10 mouse cellular contexts compared by ENCODE assay signal in genomic region chr1:178798886-178799285, GRCm38 (mm10).
A peak's percentile ranks its signal among the peaks of the same experiment; 100 is the strongest.
DNase-seq lines count a peak whose midpoint lies in the region; ATAC-seq and TF ChIP-seq lines count a peak whose summit lies in the region.
"Had no signal": no experiment of that assay in that cellular context is flagged by ENCODE, and none has a peak within 500 bp of the region (broad histone marks: within the 10 kb centered on the region; RNA-seq: fewer than 3 reads in every experiment).

No protein-coding gene starts in this region.

- H3K4me1 ChIP-seq in forebrain, embryonic 10.5 days = peaks cover 39% of the 10 kb centered on the region
- peaks cover 16% of the 10 kb centered on the region for H3K4me1 ChIP-seq in forebrain, embryonic 12.5 days
- peaks cover 22% of the 10 kb centered on the region for H3K4me1 ChIP-seq in intestine, embryonic 14.5 days (replicated peaks; ENCODE audit: control insufficient read depth, insufficient read depth, low read length)
- H3K4me1 ChIP-seq in intestine, postnatal 0 days (replicated peaks; ENCODE audit: control insufficient read depth, insufficient read depth, low read length) = no peaks in the 10 kb centered on the region
- H3K4me1 ChIP-seq in embryonic facial prominence, embryonic 13.5 days = peaks cover 56% of the 10 kb centered on the region
- H3K4me1 ChIP-seq in midbrain, embryonic 13.5 days (replicated peaks) = peaks cover 16% of the 10 kb centered on the region

- DNase-seq in forebrain, embryonic 10.5 days (ENCODE audit: extremely low spot score, low spot score) = no peak
- DNase-seq in intestine, embryonic 14.5 days (ENCODE audit: low spot score) = no peak
- DNase-seq in kidney, postnatal 14 days = no peak
- no peak for DNase-seq in adrenal gland, adult 2 months
- DNase-seq: kidney, adult 8-10 months had no signal

- ATAC-seq in forebrain, embryonic 12.5 days (ENCODE audit: low FRiP score) = no peak
- ATAC-seq in intestine, embryonic 14.5 days (replicated peaks; ENCODE audit: low FRiP score, low TSS enrichment, low read depth) = no peak
- no peak for ATAC-seq in intestine, postnatal 0 days
- no peak for ATAC-seq in embryonic facial prominence, embryonic 13.5 days (ENCODE audit: insufficient number of reproducible peaks, insufficient read depth, low FRiP score, low TSS enrichment, low read depth)
- ATAC-seq in midbrain, embryonic 13.5 days = no peak

- no peaks in the 10 kb centered on the region for H3K36me3 ChIP-seq in forebrain, embryonic 10.5 days (replicated peaks)
- no peaks in the 10 kb centered on the region for H3K36me3 ChIP-seq in forebrain, embryonic 12.5 days (replicated peaks)
- H3K36me3 ChIP-seq in intestine, embryonic 14.5 days (ENCODE audit: control insufficient read depth, insufficient read depth, low read length) = no peaks in the 10 kb centered on the region
- no peaks in the 10 kb centered on the region for H3K36me3 ChIP-seq in intestine, postnatal 0 days (ENCODE audit: control insufficient read depth, insufficient read depth)
- H3K36me3 ChIP-seq in embryonic facial prominence, embryonic 13.5 days = no peaks in the 10 kb centered on the region
- H3K36me3 ChIP-seq in midbrain, embryonic 13.5 days = no peaks in the 10 kb centered on the region

- peak overlapping the region; percentile 39 for H3K4me3 ChIP-seq in forebrain, embryonic 10.5 days
- no peak overlapping the region for H3K4me3 ChIP-seq in forebrain, embryonic 12.5 days (replicated peaks)
- H3K4me3 ChIP-seq in intestine, embryonic 14.5 days (ENCODE audit: low read depth, low read length) = peak overlapping the region; percentile 15; the same call in 1 of the 2 replicates
- no peak overlapping the region for H3K4me3 ChIP-seq in intestine, postnatal 0 days (ENCODE audit: low read depth, low read length)
- H3K4me3 ChIP-seq in embryonic facial prominence, embryonic 13.5 days = peak overlapping the region; percentile 28
- peak overlapping the region; percentile 20; the same call in 1 of the 2 replicates for H3K4me3 ChIP-seq in midbrain, embryonic 13.5 days (replicated peaks)
- H3K4me3 ChIP-seq: myocyte had no signal

- no peaks in the 10 kb centered on the region for H3K9me3 ChIP-seq in forebrain, embryonic 10.5 days
- H3K9me3 ChIP-seq in forebrain, embryonic 12.5 days = no peaks in the 10 kb centered on the region
- H3K9me3 ChIP-seq in intestine, embryonic 14.5 days (ENCODE audit: control insufficient read depth, low read length) = no peaks in the 10 kb centered on the region
- H3K9me3 ChIP-seq in intestine, postnatal 0 days (ENCODE audit: control insufficient read depth) = no peaks in the 10 kb centered on the region
- no peaks in the 10 kb centered on the region for H3K9me3 ChIP-seq in embryonic facial prominence, embryonic 13.5 days
- no peaks in the 10 kb centered on the region for H3K9me3 ChIP-seq in midbrain, embryonic 13.5 days

- H3K27me3 ChIP-seq in forebrain, embryonic 10.5 days (ENCODE audit: poor library complexity, severe bottlenecking) = no peaks in the 10 kb centered on the region
- H3K27me3 ChIP-seq in forebrain, embryonic 12.5 days = no peaks in the 10 kb centered on the region
- H3K27me3 ChIP-seq in intestine, embryonic 14.5 days (replicated peaks; ENCODE audit: control insufficient read depth, insufficient read depth, low read length) = no peaks in the 10 kb centered on the region
- no peaks in the 10 kb centered on the region for H3K27me3 ChIP-seq in intestine, postnatal 0 days (replicated peaks; ENCODE audit: control insufficient read depth, insufficient read depth, low read length)
- no peaks in the 10 kb centered on the region for H3K27me3 ChIP-seq in embryonic facial prominence, embryonic 13.5 days
- no peaks in the 10 kb centered on the region for H3K27me3 ChIP-seq in midbrain, embryonic 13.5 days

- no peak overlapping the region for H3K4me2 ChIP-seq in forebrain, embryonic 12.5 days
- H3K4me2 ChIP-seq in intestine, embryonic 14.5 days (ENCODE audit: low read length) = peak overlapping the region; percentile 28
- no peak overlapping the region for H3K4me2 ChIP-seq in intestine, postnatal 0 days (replicated peaks; ENCODE audit: low read depth)
- peak overlapping the region; percentile 50 for H3K4me2 ChIP-seq in embryonic facial prominence, embryonic 13.5 days
- peak overlapping the region; percentile 39; the same call in 1 of the 2 replicates for H3K4me2 ChIP-seq in midbrain, embryonic 13.5 days (replicated peaks)

- WGBS in forebrain, embryonic 10.5 days = 83% methylated on average over 8 of the region's 8 CpGs
- 76% methylated on average over 8 of the region's 8 CpGs for WGBS in forebrain, embryonic 12.5 days
- WGBS in intestine, embryonic 14.5 days = 60% methylated on average over 8 of the region's 8 CpGs
- WGBS in intestine, postnatal 0 days = 69% methylated on average over 8 of the region's 8 CpGs
- WGBS in embryonic facial prominence, embryonic 13.5 days = 52% methylated on average over 8 of the region's 8 CpGs
- WGBS in midbrain, embryonic 13.5 days = 73% methylated on average over 8 of the region's 8 CpGs

- H3K27ac ChIP-seq in forebrain, embryonic 10.5 days = peak overlapping the region; percentile 82; the same call in 1 of the 2 replicates
- H3K27ac ChIP-seq in forebrain, embryonic 12.5 days = no peak overlapping the region
- peak overlapping the region; percentile 22; the same call in 1 of the 2 replicates for H3K27ac ChIP-seq in intestine, embryonic 14.5 days (ENCODE audit: low read depth)
- no peak overlapping the region for H3K27ac ChIP-seq in intestine, postnatal 0 days (ENCODE audit: low read depth, low read length)
- H3K27ac ChIP-seq in embryonic facial prominence, embryonic 13.5 days = peak overlapping the region; percentile 81
- no peak overlapping the region for H3K27ac ChIP-seq in midbrain, embryonic 13.5 days

- H3K9ac ChIP-seq in forebrain, embryonic 12.5 days = no peak overlapping the region
- no peak overlapping the region for H3K9ac ChIP-seq in intestine, embryonic 14.5 days (ENCODE audit: low read length)
- no peak overlapping the region for H3K9ac ChIP-seq in intestine, postnatal 0 days (ENCODE audit: low read depth, low read length)
- peak overlapping the region; percentile 2; the same call in 1 of the 2 replicates for H3K9ac ChIP-seq in embryonic facial prominence, embryonic 13.5 days
- no peak overlapping the region for H3K9ac ChIP-seq in midbrain, embryonic 13.5 days (replicated peaks)

- TF ChIP-seq CTCF in intestine, postnatal 0 days (IDR thresholded peaks at IDR 0.05; ENCODE audit: low read depth) = no peak

Comparison
In these comparisons a context has a peak if more than half of its experiments do, and no peak if none do; other contexts are left out.
1. H3K27ac ChIP-seq: peak in forebrain, embryonic 10.5 days (single experiment), intestine, embryonic 14.5 days (single experiment) and embryonic facial prominence, embryonic 13.5 days (single experiment); none in forebrain, embryonic 12.5 days (single experiment), intestine, postnatal 0 days (single experiment) and midbrain, embryonic 13.5 days (single experiment).
2. H3K4me3 ChIP-seq: peak in forebrain, embryonic 10.5 days (single experiment), intestine, embryonic 14.5 days (single experiment), embryonic facial prominence, embryonic 13.5 days (single experiment) and midbrain, embryonic 13.5 days (single experiment); none in forebrain, embryonic 12.5 days (single experiment) and intestine, postnatal 0 days (single experiment).
3. H3K4me2 ChIP-seq: peak in intestine, embryonic 14.5 days (single experiment), embryonic facial prominence, embryonic 13.5 days (single experiment) and midbrain, embryonic 13.5 days (single experiment); none in forebrain, embryonic 12.5 days (single experiment) and intestine, postnatal 0 days (single experiment).